Mouse (Mus musculus) Patski (cell line): Measurements from ENCODE around the gene Emc6. TPM values are rescaled to one million over a fixed set of nuclear protein-coding genes. Genes with fewer than 3 reads are reported as not detected.
A peak's percentile ranks its signal among the peaks of the same experiment; 100 is the strongest.

Source experiments
- ATAC-seq: fragments of 100-300 bp; one replicate; pipeline ENCODE4 v1.8.0; 2021
- CTCF ChIA-PET: fragments of 350-600 bp; sonication (Branson Sonifier 250); formaldehyde crosslinking; loops from one replicate; lab custom pipeline; 2022; ENCODE audit warnings: inconsistent platforms; lab: Charles Lee
- POLR2A ChIA-PET: fragments of 350-600 bp; sonication (Branson Sonifier 250); formaldehyde crosslinking; loops from one replicate; lab custom pipeline; 2022; ENCODE audit warnings: antibody characterized with exemption, inconsistent platforms; lab: Charles Lee
- DNase-seq: peaks from one replicate; pipeline ENCODE4 v3.0.0-alpha.2; 2011; ENCODE audit warnings: low read depth, low spot score
- H3K27me3 ChIP-seq: fragments of 371-371 bp; one replicate; pipeline ENCODE4 v1.5.1; 2021
- CTCF ChIP-seq: fragments of 100-300 bp; IDR thresholded peaks from one replicate; pipeline ENCODE4 v1.5.1; 2021
- in situ Hi-C: fragments of 300-500 bp; cut with MboI; formaldehyde crosslinking; loops from 3 replicates; pipeline ENCODE4 v1.11.1; 2018; ENCODE audit warnings: low pct_unique_long_range_greater_than_20kb, mixed read lengths
- polyA plus RNA-seq: library from polyadenylated mRNA; unstranded; gene quantifications from one replicate; pipeline ENCODE4 v1.2.3, GENCODE M21; 2021

Emc6 gene
- polyA plus RNA-seq, 1 experiment from 2014 or later, result 79.4 TPM

DNA sequence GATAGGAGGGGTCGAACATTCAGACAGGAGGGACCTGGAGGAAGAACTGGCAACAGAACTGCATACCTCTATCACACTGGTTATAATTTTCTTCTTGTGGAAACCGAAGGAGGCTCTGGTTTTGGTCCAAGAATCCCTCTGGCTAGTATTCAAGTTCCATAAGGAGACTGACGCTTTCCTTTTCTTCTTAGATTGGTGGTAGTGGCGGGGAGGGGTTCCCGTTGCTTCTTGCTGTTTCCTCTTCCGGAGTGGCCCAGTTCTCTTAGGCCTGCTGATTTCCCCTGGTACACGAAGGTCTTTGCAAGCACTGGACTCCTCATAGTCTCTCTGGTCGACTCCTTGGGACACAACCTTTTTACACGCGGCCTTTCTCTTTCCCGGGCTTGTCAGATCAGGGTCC is 39.7 kb downstream of the Emc6 start:
- ChIA-PET POLR2A (no interaction called here), CTCF (interaction anchor here (0.7 to 1.6 kb wide), 3 partner anchors 10 to 23 kb away, joined by 3 to 5 read pairs (median 3); partner anchors contain the start of gene P2rx5)
- ATAC-seq (no peak), DNase-seq (no peak)
- TF ChIP-seq CTCF, result no peak
- in situ Hi-C loops, result loop anchor here (5.0 kb wide), 1 partner anchor 145 kb away; no protein-coding TSS in a partner anchor
- H3K27me3 ChIP-seq, result no peaks in the 10 kb centered on the region

DNA sequence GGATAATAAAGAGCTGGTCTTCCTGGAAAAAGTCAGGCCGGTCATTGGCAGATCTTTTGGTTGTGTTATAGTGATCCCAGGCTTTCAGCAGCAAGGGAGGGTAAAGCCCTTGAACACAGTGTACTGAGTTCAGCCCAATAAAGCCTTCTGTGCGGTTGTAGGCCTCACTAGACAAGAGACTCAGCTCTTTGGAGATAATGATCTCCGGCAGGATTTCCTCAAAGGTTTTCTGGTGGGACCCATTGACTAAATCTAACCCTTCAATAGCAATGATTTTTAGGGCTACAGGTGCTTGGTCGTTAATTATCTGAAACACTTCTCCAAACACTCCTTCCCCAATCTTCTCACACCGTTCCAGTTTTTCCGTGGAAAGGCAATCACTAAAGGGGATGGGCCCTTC is 40.2 kb downstream of the Emc6 start:
- ChIA-PET POLR2A (no interaction called here), CTCF (no interaction called here)
- no peaks in the 10 kb centered on the region for H3K27me3 ChIP-seq
- DNase-seq, result no peak
- in situ Hi-C loops, result loop anchor here (5.0 kb wide), 1 partner anchor 146 kb away; no protein-coding TSS in a partner anchor
- no peak for TF ChIP-seq CTCF
- ATAC-seq, result no peak

DNA sequence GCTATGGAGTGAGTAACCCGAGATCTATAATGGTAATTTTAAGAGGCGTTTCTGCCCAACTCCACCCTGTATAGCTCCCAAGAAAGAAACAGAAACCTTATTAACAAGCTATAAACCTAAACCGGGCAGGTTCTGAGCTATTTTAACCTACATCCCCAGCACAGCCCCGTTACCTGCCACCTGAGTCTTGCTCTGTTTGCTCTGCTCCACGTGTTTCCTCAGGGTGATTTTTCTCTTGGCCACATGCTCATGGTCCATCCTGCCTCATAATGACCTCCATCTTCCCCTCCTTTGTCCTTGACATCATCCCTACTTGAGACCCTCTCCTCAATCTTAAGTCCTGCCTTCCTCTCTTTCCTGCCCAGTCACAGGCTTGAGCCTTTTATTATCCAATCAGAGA is 42.6 kb downstream of the Emc6 start:
- ChIA-PET POLR2A (no interaction called here), CTCF (interaction anchor here (1.0 kb wide), 1 partner anchor 26 kb away, joined by 3 read pairs; no protein-coding TSS in a partner anchor)
- H3K27me3 ChIP-seq, result no peaks in the 10 kb centered on the region
- in situ Hi-C loops, result no loop called here
- ATAC-seq (no peak), DNase-seq (no peak)
- no peak for TF ChIP-seq CTCF

GRCm38 (mm10) chr11:73132999-73133398 is 43.8 kb downstream of the Emc6 start:
- CTCF ChIA-PET, result interaction anchor here (1.0 kb wide), 1 partner anchor 148 kb away, joined by 3 read pairs; no protein-coding TSS in a partner anchor
- no peaks in the 10 kb centered on the region for H3K27me3 ChIP-seq
- in situ Hi-C loops, result no loop called here
- no peak for ATAC-seq
- no peak for DNase-seq
- POLR2A ChIA-PET, result no interaction called here
- TF ChIP-seq CTCF, result no peak

DNA sequence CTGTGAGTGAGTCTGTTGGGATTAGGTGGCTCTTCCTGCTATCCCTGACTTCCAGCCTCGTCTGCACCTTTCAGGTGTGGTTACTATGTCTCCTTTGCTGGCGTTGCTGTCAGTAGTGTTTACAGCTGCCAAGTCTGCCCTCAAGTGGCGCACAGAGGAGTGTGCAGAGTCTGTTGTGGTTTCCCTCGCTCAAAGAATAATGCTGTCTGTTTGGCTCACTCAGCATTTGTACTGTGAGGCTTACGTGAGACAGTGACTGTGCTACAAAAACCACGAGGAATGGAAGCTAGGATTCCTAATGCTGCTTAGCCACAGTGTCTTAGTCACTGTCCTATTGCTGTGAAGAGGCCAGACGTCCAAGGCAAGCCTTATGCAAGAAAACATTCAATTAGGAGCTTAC is 45.8 kb downstream of the Emc6 start:
- in situ Hi-C loops, result no loop called here
- H3K27me3 ChIP-seq, result no peaks in the 10 kb centered on the region
- ChIA-PET CTCF (no interaction called here), POLR2A (interaction anchor here (1.5 kb wide), 1 partner anchor 47 kb away, joined by 3 read pairs; no protein-coding TSS in a partner anchor)
- ATAC-seq (peak; percentile 76), DNase-seq (no peak)
- peak; percentile 57 for TF ChIP-seq CTCF

GRCm38 (mm10) chr11:73126495-73126894 is 50.3 kb downstream of the Emc6 start:
- no peak for ATAC-seq
- no peak for TF ChIP-seq CTCF
- H3K27me3 ChIP-seq, result no peaks in the 10 kb centered on the region
- POLR2A ChIA-PET, result no interaction called here
- DNase-seq, result no peak
- in situ Hi-C loops, result no loop called here
- CTCF ChIA-PET, result interaction anchor here (1.2 kb wide), 1 partner anchor 17 kb away, joined by 3 read pairs; no protein-coding TSS in a partner anchor

Other genes with a start within 250 kb of the Emc6 start
- 0.06 TPM for gene Atp2a3, start 215.9 kb downstream of the Emc6 start, polyA plus RNA-seq
- not detected for gene P2rx1, start 177.9 kb downstream of the Emc6 start, polyA plus RNA-seq
- 5.1 TPM for gene Camkk1, start 158.0 kb downstream of the Emc6 start, polyA plus RNA-seq
- 7.9 TPM for gene Ncbp3, start 129.3 kb downstream of the Emc6 start, polyA plus RNA-seq
- gene Itgae, start 86.5 kb downstream of the Emc6 start, polyA plus RNA-seq, result 0.05 TPM
- gene Haspin, start 38.7 kb downstream of the Emc6 start, polyA plus RNA-seq, result 8.8 TPM
- gene P2rx5, start 16.6 kb downstream of the Emc6 start, polyA plus RNA-seq, result 6.0 TPM
- 157 TPM for gene Tax1bp3, start within 50 bp of the Emc6 start, polyA plus RNA-seq
- gene Ctns, start 22.0 kb upstream of the Emc6 start, polyA plus RNA-seq, result 33.0 TPM
- 5.6 TPM for gene Shpk, start 22.4 kb upstream of the Emc6 start, polyA plus RNA-seq
- gene Trpv1, start 57.3 kb upstream of the Emc6 start, polyA plus RNA-seq, result not detected
- 0.01 TPM for gene Trpv3, start 90.4 kb upstream of the Emc6 start, polyA plus RNA-seq
- gene Aspa, start 152.6 kb upstream of the Emc6 start, polyA plus RNA-seq, result 1.1 TPM
- gene Gm49340, start 152.7 kb upstream of the Emc6 start, polyA plus RNA-seq, result not detected
- gene Spata22, start 152.7 kb upstream of the Emc6 start, polyA plus RNA-seq, result 0.09 TPM
- gene Olfr20, start 173.7 kb upstream of the Emc6 start, polyA plus RNA-seq, result not detected
- gene Olfr376, start 194.2 kb upstream of the Emc6 start, polyA plus RNA-seq, result not detected
- not detected for gene Olfr1, start 222.6 kb upstream of the Emc6 start, polyA plus RNA-seq